Mouse (Mus musculus): ENCODE measurements at regions not wholly inside any gene's neighbourhood (a gene's known extent, or its start where the extent isn't known, plus 50 kb on each side); places are given as distances from the start of the nearest gene placed in this dataset.
"Not testable (repeated sequence)": the region's sequence is repeated elsewhere in the genome, so short reads cannot be mapped to it uniquely, and the experiment has no call there.

DNA sequence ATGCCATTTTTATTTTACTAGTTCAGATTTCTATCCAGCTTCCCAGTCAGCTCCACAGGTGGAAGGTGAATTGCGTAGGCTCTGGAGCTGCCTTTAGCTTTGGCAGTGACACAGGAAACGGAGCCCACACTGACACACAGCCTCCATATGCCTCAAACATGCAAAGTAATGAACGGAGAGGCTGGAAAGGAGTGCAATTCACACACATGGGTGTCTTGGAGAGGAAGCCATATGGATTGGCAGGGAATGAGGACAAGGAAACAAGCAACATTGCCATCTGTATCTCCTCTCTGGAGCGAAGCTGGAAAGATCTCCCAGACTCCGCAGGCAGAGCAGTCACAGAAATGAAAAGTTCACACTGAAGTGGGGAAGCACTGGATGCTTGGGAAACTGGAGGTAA lies 201.6 kb upstream of the 4930452B06Rik start:
- ChIA-PET CTCF (no interaction called here), POLR2A (no interaction called here)

DNA sequence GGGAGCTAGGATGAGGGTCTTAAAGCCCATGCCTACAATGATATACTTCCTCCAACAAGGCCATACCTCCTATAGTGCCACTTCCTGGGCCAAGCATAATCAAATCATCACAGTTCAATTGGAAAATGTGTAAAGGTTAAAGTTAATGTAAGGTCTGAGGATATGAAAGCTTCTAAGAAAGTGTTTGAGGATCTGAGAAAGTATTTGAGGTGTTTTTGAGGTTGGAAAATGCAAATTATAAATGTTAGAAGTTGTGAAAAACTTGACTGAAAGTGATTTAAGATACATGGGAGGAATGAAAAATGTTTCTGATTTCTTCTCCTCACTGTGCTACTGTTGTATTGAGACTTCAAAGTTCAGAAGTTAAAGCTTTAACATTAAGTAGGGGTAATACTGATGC lies 185.5 kb upstream of the 4930452B06Rik start:
- ChIA-PET CTCF (no interaction called here), POLR2A (no interaction called here)

- ChIA-PET POLR2A (interaction anchor here in 1 of 4 experiments (0.9 kb wide), 1 partner anchor 12 kb away, joined by 4 read pairs; no protein-coding TSS in a partner anchor), CTCF (no interaction called here)
These were observed 184.2 kb upstream of the 4930452B06Rik start for GRCm38 (mm10) chr14:8850208-8850607.

DNA sequence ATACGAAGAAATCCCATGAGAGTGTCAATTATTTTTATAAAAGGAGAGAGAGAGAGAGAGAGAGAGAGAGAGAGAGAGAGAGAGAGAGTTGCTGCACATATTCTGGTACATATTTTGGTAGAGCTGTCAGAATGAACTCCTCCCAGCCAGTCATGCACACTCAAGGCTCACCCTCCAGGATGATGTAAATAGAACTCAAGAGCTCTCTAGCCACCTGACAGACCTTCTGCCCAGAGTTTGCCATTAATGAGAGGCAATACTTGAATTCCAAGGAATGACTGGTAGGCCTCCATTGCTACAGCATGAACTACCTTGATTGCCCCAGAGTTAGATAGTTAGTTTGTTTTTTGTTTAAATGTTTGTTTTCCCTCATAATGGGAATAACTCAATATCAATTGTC lies 167.5 kb upstream of the 4930452B06Rik start:
- CTCF ChIA-PET, result no interaction called here

DNA sequence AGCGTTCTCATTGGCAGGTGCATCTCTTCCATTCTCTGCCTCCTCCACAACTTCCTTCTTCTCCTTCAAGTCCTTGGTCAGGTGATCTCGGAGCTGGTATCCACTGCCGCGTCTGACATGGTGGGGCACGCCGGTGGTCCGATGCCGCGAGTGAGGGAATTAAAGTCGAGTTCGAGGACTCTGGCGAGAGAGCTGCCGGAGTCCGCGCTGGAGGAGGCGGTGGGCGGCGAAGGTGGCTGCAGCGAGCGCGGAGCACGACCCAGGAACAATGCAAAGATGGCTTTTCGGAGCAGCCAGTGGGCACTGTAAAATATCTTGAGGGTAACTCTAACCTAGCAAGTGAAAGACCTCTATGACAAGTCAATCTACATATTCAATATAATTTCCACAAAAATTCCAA lies 134.2 kb upstream of the 4930452B06Rik start:
- CTCF ChIA-PET, result not testable (repeated sequence)

More for the DNA sequence above, 167.5 kb upstream of the 4930452B06Rik start:
- POLR2A ChIA-PET, result no interaction called here

GRCm38 (mm10) chr14:8789348-8789747 lies 123.3 kb upstream of the 4930452B06Rik start:
- ChIA-PET POLR2A (no interaction called here), CTCF (no interaction called here)

More for the DNA sequence above, 134.2 kb upstream of the 4930452B06Rik start:
- POLR2A ChIA-PET, result not testable (repeated sequence)

DNA sequence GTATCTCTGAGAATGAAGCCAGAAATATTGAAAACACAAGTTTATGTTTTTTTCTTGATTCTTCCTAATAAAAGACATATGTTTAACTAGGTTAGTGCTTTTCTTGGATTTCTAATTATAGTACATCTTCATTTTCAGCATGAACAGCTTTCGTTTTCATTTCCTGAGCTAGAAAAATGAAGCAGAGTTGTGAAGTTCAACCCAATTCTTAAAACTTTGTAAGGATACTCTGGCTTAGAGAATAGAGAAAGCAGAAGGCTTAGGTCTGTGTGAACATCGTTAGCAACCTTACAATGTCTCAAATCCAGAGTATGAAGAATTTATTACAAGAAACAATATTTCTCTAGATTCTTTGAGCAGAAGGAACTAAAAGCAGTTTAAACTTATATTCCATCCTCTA lies 94.5 kb upstream of the 4930452B06Rik start:
- CTCF ChIA-PET, result no interaction called here
- POLR2A ChIA-PET, result interaction anchor here in 1 of 4 experiments (1.0 kb wide), 1 partner anchor 22 kb away, joined by 3 read pairs; no protein-coding TSS in a partner anchor

- ChIA-PET CTCF (interaction anchor here in 1 of 4 experiments (0.8 kb wide), 1 partner anchor 236 kb away, joined by 3 read pairs; no protein-coding TSS in a partner anchor), POLR2A (no interaction called here)
These were observed 70.8 kb upstream of the 4930452B06Rik start for GRCm38 (mm10) chr14:8736831-8737230.

GRCm38 (mm10) chr14:8733261-8733660 lies 67.2 kb upstream of the 4930452B06Rik start:
- POLR2A ChIA-PET, result interaction anchor here in 1 of 4 experiments (1.2 kb wide), 1 partner anchor 212 kb away, joined by 3 read pairs; no protein-coding TSS in a partner anchor
- CTCF ChIA-PET, result interaction anchor here in 1 of 4 experiments (1.3 kb wide), 1 partner anchor 11 kb away, joined by 4 read pairs; no protein-coding TSS in a partner anchor

DNA sequence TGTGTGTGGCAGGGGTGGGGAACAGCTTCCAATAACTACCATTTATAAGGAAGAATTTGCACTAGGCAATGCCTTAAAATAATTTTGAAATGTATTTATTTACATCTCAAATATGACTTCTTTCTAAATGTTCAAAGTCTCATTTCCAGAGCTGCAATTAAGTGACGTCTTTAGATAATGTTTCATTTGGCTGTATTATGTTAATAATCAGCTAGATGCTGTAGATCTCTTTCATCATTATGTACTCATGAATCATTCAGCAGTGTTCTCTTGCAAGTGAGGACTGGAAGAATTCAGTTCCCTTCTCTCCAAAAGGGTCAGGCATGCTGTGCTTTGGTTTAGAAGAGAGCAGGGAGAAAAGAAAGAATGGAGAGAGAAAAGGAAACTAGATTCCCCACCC lies 61.3 kb upstream of the 4930452B06Rik start:
- ChIA-PET POLR2A (interaction anchor here in 1 of 4 experiments (0.7 kb wide), 1 partner anchor 11 kb away, joined by 4 read pairs; no protein-coding TSS in a partner anchor), CTCF (no interaction called here)

All from embryonic stem cell, embryonic (primary cell).